Mouse (Mus musculus): ENCODE results near the gene Rere.

Rere gene

DNA sequence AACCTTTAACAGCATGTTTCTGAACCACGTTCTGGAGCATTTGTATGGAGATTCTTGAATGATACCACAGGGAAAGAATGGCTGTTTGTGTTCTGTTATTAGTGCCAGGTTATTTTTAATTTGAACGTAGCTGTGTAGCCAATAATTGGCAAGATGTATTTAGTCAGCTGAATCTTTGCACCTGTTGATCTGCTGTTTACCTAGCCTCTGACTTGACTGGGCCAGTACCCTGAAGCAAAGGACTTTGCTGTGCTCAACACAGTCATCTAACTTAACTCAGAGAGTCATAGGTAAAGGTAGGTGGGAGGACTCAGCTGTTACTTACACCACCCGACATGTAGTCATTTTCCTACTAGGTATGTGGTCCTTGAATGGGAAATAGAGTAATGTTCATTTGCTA lies 278.1 kb downstream of the Rere start:
- no peak for DNase-seq

- DNase-seq = peak; percentile 64
Observed at GRCm38 (mm10) chr4:150563281-150563680, 281.8 kb downstream of the Rere start.

GRCm38 (mm10) chr4:150566193-150566592 lies 284.7 kb downstream of the Rere start:
- DNase-seq = no peak

GRCm38 (mm10) chr4:150568318-150569134 lies 287.1 kb downstream of the Rere start:
- DNase-seq = peak; percentile 66

GRCm38 (mm10) chr4:150569135-150569833 lies 287.8 kb downstream of the Rere start:
- peak; percentile 70 for DNase-seq

- no peak for DNase-seq
Observed at GRCm38 (mm10) chr4:150569834-150570571, 288.6 kb downstream of the Rere start.

DNA sequence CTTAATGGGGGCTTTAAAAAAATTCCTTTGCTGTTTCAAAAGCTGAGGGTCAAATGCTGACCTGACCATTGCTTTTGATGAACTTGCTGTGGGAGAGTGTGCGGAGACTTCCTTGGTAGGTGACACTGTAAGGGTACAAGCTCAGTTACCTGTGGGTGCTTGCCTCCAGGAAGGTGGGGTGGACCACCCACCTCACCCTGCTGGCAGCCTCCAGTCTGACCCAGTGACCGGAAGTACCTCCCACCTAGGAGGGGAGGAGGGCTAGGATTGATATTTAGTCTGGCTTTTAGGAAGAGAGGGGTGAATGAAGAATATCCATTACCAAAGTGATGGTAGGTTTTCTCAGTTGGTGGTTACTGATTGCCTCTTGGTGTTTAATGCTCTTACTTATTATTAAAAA lies 289.3 kb downstream of the Rere start:
- DNase-seq = no peak

- peak; percentile 64 for DNase-seq
Observed at GRCm38 (mm10) chr4:150572104-150572691, 290.8 kb downstream of the Rere start.

- DNase-seq = no peak
Observed at GRCm38 (mm10) chr4:150572938-150573337, 291.5 kb downstream of the Rere start.

DNA sequence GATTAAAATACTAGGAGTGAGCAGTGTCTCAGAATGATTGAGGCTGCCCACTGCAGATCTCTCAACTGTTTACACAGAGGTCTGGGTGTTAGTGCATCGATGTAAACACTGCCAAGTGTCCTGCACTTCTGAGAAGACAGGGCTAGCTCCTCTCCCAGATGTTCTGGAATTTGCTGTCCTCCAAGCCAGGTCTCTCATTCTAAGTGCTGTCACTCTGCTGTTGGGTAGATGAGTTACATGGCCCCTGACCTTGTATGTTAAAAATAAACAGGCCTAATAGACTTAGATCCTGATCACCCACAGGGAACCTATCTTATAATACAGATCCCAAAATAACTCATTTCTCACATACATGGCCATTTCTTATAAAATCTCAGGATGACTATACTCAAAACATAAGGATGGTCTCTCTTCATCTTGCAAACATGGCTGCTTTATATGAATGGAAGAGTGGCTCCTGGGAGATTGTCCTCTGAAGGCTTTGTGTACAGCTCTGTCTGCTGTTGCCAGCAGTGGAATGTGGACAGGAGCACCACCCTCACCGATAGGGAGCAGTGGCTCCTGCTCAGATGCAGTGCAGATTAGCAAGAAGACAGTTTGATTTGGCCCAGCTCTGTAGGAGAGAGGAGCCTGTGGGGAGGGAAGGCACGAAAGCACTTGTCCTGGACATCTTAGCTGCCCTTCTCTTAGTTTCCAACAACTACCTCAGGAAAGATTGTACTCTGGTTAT lies 294.1 kb downstream of the Rere start:
- DNase-seq = peak; percentile 70

- DNase-seq = no peak
Observed at GRCm38 (mm10) chr4:150576339-150576738, 294.9 kb downstream of the Rere start.

DNA sequence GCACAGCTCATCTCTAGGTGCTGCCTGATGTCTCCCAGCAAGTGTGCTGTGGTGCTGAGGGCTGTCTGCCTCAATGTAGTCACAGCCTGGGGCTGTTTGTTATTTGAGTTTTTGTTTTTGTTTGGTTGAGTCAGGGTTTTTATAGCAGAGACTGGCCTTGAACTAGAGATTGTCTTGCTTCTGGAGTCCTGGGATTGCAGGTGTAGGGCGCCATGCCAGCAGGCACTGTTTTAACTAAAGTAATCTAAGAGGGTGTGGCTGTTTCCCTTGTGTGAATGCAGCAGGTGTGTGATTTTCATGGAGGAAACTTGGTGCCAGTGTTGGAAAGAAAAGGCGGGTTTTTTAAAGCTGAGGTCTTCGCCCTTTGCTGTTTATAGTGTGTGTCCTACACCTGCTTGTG lies 296.6 kb downstream of the Rere start:
- no peak for DNase-seq

DNA sequence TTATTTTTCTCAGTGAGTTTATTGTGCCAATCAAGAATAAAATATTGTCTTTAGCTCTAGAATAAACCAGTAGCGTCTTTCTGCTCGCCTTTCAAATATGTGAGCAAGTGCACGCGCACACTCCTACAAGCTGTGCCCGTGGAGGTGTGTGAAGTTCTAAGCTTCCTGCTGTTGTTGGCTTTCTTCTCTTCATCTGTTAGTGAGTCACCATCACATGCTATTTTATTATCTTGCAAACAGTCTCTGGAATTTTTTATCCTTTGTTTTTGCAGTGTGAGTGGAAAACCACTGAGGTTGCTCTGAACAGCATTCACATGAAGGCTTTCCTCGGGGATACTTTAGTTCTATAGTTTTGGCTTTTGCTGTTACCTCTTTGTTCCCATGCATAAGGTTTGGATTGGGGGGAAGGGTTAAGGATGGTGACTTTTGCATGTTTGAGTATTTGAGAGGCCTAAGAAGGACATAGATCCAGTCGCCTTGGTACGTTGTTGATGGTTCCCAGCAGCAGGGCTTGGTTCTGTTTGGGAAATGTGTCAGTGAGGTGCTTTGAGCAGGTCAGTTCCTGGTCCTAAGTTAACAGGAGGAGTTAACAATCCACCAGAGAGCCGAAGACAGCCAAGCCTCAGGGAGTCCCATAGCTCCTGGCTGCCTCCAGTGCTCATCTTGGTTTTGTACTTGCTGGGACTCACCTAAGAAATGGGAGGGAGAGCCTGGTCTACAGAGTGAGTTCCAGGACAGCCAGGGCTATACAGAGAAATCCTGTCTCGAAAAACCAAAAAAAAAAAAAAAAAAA lies 300.7 kb downstream of the Rere start:
- peak; percentile 69 for DNase-seq

DNA sequence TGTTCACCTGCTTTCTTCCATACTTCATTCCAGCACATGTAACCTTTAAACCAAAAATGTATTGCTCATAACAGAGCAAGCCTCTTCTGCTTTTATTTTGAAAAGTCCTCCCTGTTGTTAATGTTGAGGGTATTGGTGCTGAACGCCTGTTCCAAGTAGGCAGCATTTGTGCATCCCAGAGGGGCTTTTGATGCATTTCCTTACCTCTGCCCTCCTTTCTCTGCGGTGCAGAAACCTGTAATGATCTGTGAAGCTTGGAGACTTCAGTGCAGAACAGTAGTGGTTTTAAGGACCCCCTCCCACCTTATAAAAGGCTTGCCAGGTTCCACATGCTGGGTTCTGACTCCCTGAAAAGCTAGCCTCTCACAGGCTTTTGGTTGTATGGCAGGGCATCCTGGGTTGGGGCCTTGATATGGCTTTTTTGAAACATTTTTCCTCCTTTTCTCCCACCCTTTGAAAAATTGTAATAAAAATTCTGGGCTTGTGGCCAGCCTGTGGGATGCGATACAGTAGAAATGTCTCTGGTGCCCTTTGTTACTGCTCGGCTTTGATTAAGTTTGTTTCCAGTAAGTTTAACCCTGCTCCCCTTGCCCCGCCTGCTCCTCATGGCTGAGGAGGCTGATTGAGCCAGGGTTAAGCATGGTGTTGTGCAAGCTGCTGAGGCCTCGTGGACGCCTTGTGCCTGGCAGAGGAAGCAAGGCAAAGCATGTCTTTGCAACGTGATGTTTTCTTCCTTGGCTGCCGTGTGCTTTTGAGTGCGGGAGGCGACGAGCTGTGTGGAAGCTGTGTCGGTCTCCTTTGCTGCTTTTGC lies 301.7 kb downstream of the Rere start:
- DNase-seq = peak; percentile 95

- DNase-seq = no peak
Observed at GRCm38 (mm10) chr4:150583777-150584135, 302.3 kb downstream of the Rere start.

GRCm38 (mm10) chr4:150585800-150586199 lies 304.4 kb downstream of the Rere start:
- DNase-seq = no peak

DNA sequence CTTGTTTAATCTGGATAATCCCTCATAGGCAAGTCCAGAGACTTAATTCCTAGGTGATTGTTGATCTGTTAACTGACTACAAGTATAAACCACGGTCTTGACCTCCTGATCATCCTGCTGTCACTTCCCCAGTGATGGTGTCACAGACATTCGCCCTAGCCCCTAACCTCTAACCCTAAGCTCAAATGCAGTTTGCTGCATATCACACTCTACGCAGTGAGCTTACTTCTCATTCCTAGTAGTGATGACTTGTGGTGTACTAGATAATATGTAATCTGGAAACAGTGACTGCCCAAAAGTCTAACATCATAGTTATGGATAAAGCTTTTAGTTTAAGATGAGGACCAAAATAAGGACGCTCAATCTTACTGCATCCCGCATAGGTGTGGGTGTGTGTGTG lies 304.8 kb downstream of the Rere start:
- no peak for DNase-seq

- no peak for DNase-seq
Observed at GRCm38 (mm10) chr4:150587597-150588299, 306.3 kb downstream of the Rere start.

DNA sequence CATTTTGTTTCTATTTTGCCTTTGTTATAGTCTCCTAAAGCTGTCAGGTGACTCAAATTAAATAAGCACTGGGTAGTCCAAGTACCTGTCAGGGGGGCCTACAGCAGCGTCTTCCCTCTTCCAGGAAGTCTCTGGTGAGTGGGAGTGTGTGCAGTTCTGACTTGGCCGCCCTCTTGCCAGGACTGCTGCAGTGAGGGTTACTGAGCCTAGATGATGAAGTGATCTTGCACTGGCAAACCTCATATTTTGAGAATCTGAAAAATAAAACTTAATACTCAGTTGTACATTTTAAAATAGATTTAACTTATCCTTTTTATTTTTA lies 306.8 kb downstream of the Rere start:
- no peak for DNase-seq

DNA sequence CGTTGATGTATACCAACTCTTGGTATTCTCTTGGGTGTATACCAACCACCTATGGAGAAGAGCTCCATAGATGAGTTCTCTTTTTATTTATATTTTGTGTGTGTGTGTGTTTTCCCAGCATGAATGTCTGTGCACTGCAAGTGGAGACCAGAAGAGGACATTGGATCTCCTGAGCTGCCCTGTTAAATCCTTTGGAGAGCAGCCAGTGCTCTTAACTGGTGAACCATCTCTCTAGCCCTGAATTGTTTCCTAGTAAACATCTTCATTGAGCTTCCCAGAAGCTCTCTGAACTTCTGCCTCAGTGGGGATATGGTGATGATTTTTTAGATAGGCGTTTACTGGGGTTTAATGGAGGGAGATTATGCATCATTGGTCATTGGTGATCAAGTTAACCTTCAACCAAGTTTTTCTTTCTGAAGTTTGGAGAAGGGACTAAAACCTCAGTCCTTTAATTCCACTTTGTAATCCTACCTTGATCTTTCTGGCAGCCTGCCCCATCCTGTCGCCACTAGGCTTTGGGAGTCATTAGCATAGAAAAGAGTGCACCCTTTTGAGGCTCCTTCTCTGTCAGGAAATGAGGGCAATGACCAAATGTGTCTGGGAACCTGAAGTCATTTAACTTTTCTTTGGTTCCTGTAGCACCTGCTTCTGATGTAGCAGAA lies 309.3 kb downstream of the Rere start:
- peak; percentile 61 for DNase-seq
